Comparison of ENCODE assay signal across 11 mouse cellular contexts in genomic region chr1:186433169-186433665, GRCm38 (mm10).
DNase-seq lines count a peak whose midpoint lies in the region; ATAC-seq lines count a peak whose summit lies in the region.
"Had no signal": no experiment of that assay in that cellular context is flagged by ENCODE, and none has a peak within 500 bp of the region (broad histone marks: within the 10 kb centered on the region; RNA-seq: fewer than 3 reads in every experiment).

No protein-coding gene starts in this region.

- 0 out of 2 replicates have a peak overlapping the region, but pooled peaks have one; percentile 2 for H3K4me2 ChIP-seq in forebrain, embryonic 16.5 days (ENCODE audit: low read length)

- intact Hi-C loops in left cerebral cortex, postnatal 4 days (cut with DNase I) = no loop called here

- H3K27me3 ChIP-seq in forebrain, embryonic 16.5 days (replicated peaks; ENCODE audit: control insufficient read depth, insufficient read depth, low read length) = no peaks in the 10 kb centered on the region

- peak overlapping the region; percentile 1; the same call in 1 of the 2 replicates for H3K27ac ChIP-seq in forebrain, embryonic 16.5 days (ENCODE audit: low read length)
- H3K27ac ChIP-seq: macrophage had no signal

- no peak for DNase-seq in frontal cortex, postnatal 25 days (ENCODE audit: low spot score in 2 of 2)
- peak; percentile 72 for DNase-seq in left cerebral cortex, postnatal 4 days
- no peak for DNase-seq in left cerebral cortex, adult 9 months (ENCODE audit: low spot score in 2 of 2)
- peak; percentile 2 for DNase-seq in lung, postnatal 36 days
- no peak for DNase-seq in cerebellum, adult 9-11 months
- DNase-seq in adrenal gland, adult (ENCODE audit: inconsistent age in 2 of 2, low spot score in 1 of 2) = no peak
- DNase-seq: cerebellum, adult 2 months; kidney, postnatal 25 days had no signal

- H3K4me1 ChIP-seq in forebrain, embryonic 16.5 days (replicated peaks; ENCODE audit: control insufficient read depth, insufficient read depth, low read length) = peaks cover 19% of the 10 kb centered on the region

- 25% methylated on average over 7 of the region's 7 CpGs for WGBS in forebrain, embryonic 16.5 days

- ATAC-seq in frontal cortex, adult (ENCODE audit: low TSS enrichment) = peak; percentile 79
- peak; percentile 82 for ATAC-seq in forebrain, embryonic 16.5 days

- no peak overlapping the region for H3K9ac ChIP-seq in forebrain, embryonic 16.5 days (replicated peaks; ENCODE audit: low read depth, low read length)

- no peaks in the 10 kb centered on the region for H3K36me3 ChIP-seq in forebrain, embryonic 16.5 days (ENCODE audit: control insufficient read depth, insufficient read depth)

- H3K4me3 ChIP-seq in forebrain, embryonic 16.5 days (replicated peaks; ENCODE audit: low read length) = no peak overlapping the region

- H3K9me3 ChIP-seq in forebrain, embryonic 16.5 days (ENCODE audit: control insufficient read depth, low read length) = no peaks in the 10 kb centered on the region

Comparison
In these comparisons a context has a peak if more than half of its experiments do, and no peak if none do; other contexts are left out.
1. DNase-seq: peak in left cerebral cortex, postnatal 4 days (single experiment) and lung, postnatal 36 days (single experiment); none in frontal cortex, postnatal 25 days (0 of 2), left cerebral cortex, adult 9 months (0 of 2), cerebellum, adult 9-11 months (single experiment) and adrenal gland, adult (0 of 2).